Comparison of ENCODE assay signal across 15 mouse cellular contexts in genomic region chr2:145283746-145284145, GRCm38 (mm10).
DNase-seq lines count a peak whose midpoint lies in the region; TF ChIP-seq lines count a peak whose summit lies in the region.
"Had no signal": no experiment of that assay in that cellular context is flagged by ENCODE, and none has a peak within 500 bp of the region (broad histone marks: within the 10 kb centered on the region; RNA-seq: fewer than 3 reads in every experiment).

No protein-coding gene starts in this region.

- H3K4me3 ChIP-seq in C2C12 (ENCODE audit: insufficient read depth, poor library complexity, severe bottlenecking) (no peak overlapping the region), myocyte (no peak overlapping the region)
- H3K4me3 ChIP-seq: embryonic facial prominence, embryonic 12.5 days; forebrain, embryonic 15.5 days; limb, embryonic 13.5 days had no signal

- peak; percentile 21 for DNase-seq in kidney, adult 11 months
- DNase-seq in kidney, postnatal 4 days: no peak
- DNase-seq in adrenal gland, postnatal 10 days: peak; percentile 50
- no peak for DNase-seq in left cerebral cortex, postnatal 36 days (ENCODE audit: low spot score in 2 of 2)
- DNase-seq in thymus, postnatal 0 days (ENCODE audit: low spot score): no peak
- DNase-seq: cerebellum, postnatal 14 days; heart, postnatal 4 days; layer of hippocampus, adult 9-11 months; right cerebral cortex, postnatal 14 days; thymus, postnatal 4 days had no signal

- intact Hi-C loops in left cerebral cortex, postnatal 36 days (cut with DNase I): no loop called here

- peak overlapping the region; percentile 22 for H3K4me2 ChIP-seq in myocyte (ENCODE audit: low read depth)
- H3K4me2 ChIP-seq: embryonic facial prominence, embryonic 12.5 days; forebrain, embryonic 15.5 days; limb, embryonic 13.5 days had no signal

- H3K79me3 ChIP-seq in C2C12 (ENCODE audit: low read depth): no peaks in the 10 kb centered on the region

- H3K36me3 ChIP-seq in C2C12 (ENCODE audit: control insufficient read depth, insufficient read depth) (no peaks in the 10 kb centered on the region), myocyte (ENCODE audit: control insufficient read depth, insufficient read depth) (no peaks in the 10 kb centered on the region)
- H3K36me3 ChIP-seq: embryonic facial prominence, embryonic 12.5 days; forebrain, embryonic 15.5 days; limb, embryonic 13.5 days had no signal

- TF ChIP-seq CTCF in C2C12 (IDR thresholded peaks at IDR 0.05; ENCODE audit: control insufficient read depth, insufficient read depth, insufficient read length): no peak

- no peaks in the 10 kb centered on the region for H3K27me3 ChIP-seq in C2C12 (ENCODE audit: control insufficient read depth, insufficient read depth, insufficient read length)
- H3K27me3 ChIP-seq in myocyte (ENCODE audit: control insufficient read depth, insufficient read depth, insufficient read length): no peaks in the 10 kb centered on the region
- H3K27me3 ChIP-seq: embryonic facial prominence, embryonic 12.5 days; forebrain, embryonic 15.5 days; limb, embryonic 13.5 days had no signal

- no peaks in the 10 kb centered on the region for H3K79me2 ChIP-seq in C2C12 (ENCODE audit: control insufficient read depth, insufficient read depth)
- H3K79me2 ChIP-seq in myocyte (ENCODE audit: control insufficient read depth, insufficient read depth): no peaks in the 10 kb centered on the region

- H3ac ChIP-seq in C2C12 (ENCODE audit: control insufficient read depth, insufficient read length, low read depth): no peak overlapping the region
- no peak overlapping the region for H3ac ChIP-seq in myocyte (ENCODE audit: control insufficient read depth, insufficient read length)

- no peak for TF ChIP-seq POLR2A in myocyte (IDR thresholded peaks at IDR 0.05; ENCODE audit: insufficient read length, low read depth)

TF ChIP-seq in C2C12, 6 proteins besides CTCF, POLR2A, EP300 and RAD21:
- TF ChIP-seq MYOG (IDR thresholded peaks at IDR 0.05; ENCODE audit: control insufficient read depth, extremely low read depth, insufficient read length): no peak
- TF ChIP-seq USF1 (IDR thresholded peaks at IDR 0.05; ENCODE audit: low read depth): no peak
- peak; percentile 76 for TF ChIP-seq MYOD1 (IDR thresholded peaks at IDR 0.05; ENCODE audit: control insufficient read depth, insufficient read length, low read depth)
- peak; percentile 15 for TF ChIP-seq CEBPB (IDR thresholded peaks at IDR 0.05; ENCODE audit: low read depth)
- peak; percentile 47 for TF ChIP-seq FOSL1 (IDR thresholded peaks at IDR 0.05; ENCODE audit: insufficient read depth, low read length, poor library complexity, severe bottlenecking)
- no peak for TF ChIP-seq MAX (IDR thresholded peaks at IDR 0.05)
TF ChIP-seq in C2C12: peak in this region for 3.

TF ChIP-seq in myocyte, 11 proteins besides CTCF, POLR2A, EP300 and RAD21:
- TF ChIP-seq MAX (IDR thresholded peaks at IDR 0.05; ENCODE audit: low read depth) (no peak), CEBPB (IDR thresholded peaks at IDR 0.05; ENCODE audit: insufficient read depth, poor library complexity, severe bottlenecking) (0 out of 2 replicates have a peak, but pooled peaks have one; percentile 39)

Comparison
In these comparisons a context has a peak if more than half of its experiments do, and no peak if none do; other contexts are left out.
1. DNase-seq: peak in kidney, adult 11 months (single experiment) and adrenal gland, postnatal 10 days (single experiment); none in kidney, postnatal 4 days (0 of 2), left cerebral cortex, postnatal 36 days (0 of 2) and thymus, postnatal 0 days (single experiment).